11 mouse cellular contexts compared by ENCODE assay signal in the genomic region with DNA sequence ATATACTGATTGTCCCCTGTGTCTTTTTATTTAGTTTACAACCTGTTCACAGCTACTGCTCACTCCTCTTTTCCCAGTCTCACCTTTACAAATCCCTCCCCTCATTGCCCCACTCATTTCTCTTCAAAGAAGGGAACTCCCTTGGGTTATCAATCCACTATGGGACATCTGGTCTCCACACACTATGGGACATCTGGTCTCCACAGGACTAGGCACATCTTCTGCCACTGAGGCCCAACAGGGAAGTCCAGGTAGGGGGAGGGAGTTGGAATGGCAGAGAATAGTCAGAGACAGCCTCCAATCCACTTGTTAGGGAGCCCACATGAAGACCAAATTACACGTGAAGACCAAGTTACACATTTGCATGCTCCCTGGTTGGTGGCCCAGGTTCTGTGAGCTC. TPM values are rescaled to one million over a fixed set of nuclear protein-coding genes. Genes with fewer than 3 reads are reported as not detected.
A peak's percentile ranks its signal among the peaks of the same experiment; 100 is the strongest.
DNase-seq lines count a peak whose midpoint lies in the region; ATAC-seq lines count a peak whose summit lies in the region.
"Had no signal": no experiment of that assay in that cellular context is flagged by ENCODE, and none has a peak within 500 bp of the region (broad histone marks: within the 10 kb centered on the region; RNA-seq: fewer than 3 reads in every experiment).

No protein-coding gene starts in this region.

- no peak overlapping the region for H3K9ac ChIP-seq in heart, embryonic 14.5 days (ENCODE audit: low read length)
- H3K9ac ChIP-seq in embryonic facial prominence, embryonic 13.5 days: no peak overlapping the region
- peak overlapping the region; percentile 71; the same call in 1 of the 2 replicates for H3K9ac ChIP-seq in hindbrain, embryonic 16.5 days (ENCODE audit: low read depth, low read length)
- H3K9ac ChIP-seq in midbrain, embryonic 13.5 days (replicated peaks): no peak overlapping the region

- intact Hi-C loops in heart, postnatal 25 days (cut with DNase I): no loop called here
- intact Hi-C loops in left cerebral cortex, postnatal 36 days (cut with DNase I): no loop called here

- ATAC-seq in heart, embryonic 14.5 days (ENCODE audit: insufficient number of reproducible peaks, insufficient read depth, low FRiP score, low read depth): no peak
- ATAC-seq in embryonic facial prominence, embryonic 13.5 days (ENCODE audit: insufficient number of reproducible peaks, insufficient read depth, low FRiP score, low TSS enrichment, low read depth): no peak
- ATAC-seq in hindbrain, embryonic 16.5 days: peak; percentile 49; the same call in 1 of the 2 replicates
- peak; percentile 41; the same call in 1 of the 2 replicates for ATAC-seq in midbrain, embryonic 13.5 days

- no peaks in the 10 kb centered on the region; the same call in 1 of the 2 replicates for H3K27me3 ChIP-seq in heart, embryonic 14.5 days (ENCODE audit: control insufficient read depth, insufficient read depth, low read length)
- H3K27me3 ChIP-seq in embryonic facial prominence, embryonic 13.5 days: peaks cover 27% of the 10 kb centered on the region
- no peaks in the 10 kb centered on the region; the same call in 1 of the 2 replicates for H3K27me3 ChIP-seq in hindbrain, embryonic 16.5 days (replicated peaks; ENCODE audit: control insufficient read depth, insufficient read depth, low read length)
- no peaks in the 10 kb centered on the region for H3K27me3 ChIP-seq in midbrain, embryonic 13.5 days

- no peaks in the 10 kb centered on the region for H3K4me1 ChIP-seq in heart, embryonic 14.5 days (ENCODE audit: control insufficient read depth in 2 of 2, insufficient read depth in 2 of 2, low read length in 2 of 2)
- H3K4me1 ChIP-seq in embryonic facial prominence, embryonic 13.5 days: 0 out of 2 replicates have a peak, but pooled peaks cover 8% of the 10 kb centered on the region
- no peaks in the 10 kb centered on the region for H3K4me1 ChIP-seq in hindbrain, embryonic 16.5 days (ENCODE audit: control insufficient read depth, insufficient read depth, low read depth, low read length)
- H3K4me1 ChIP-seq in midbrain, embryonic 13.5 days (replicated peaks): peaks cover 10% of the 10 kb centered on the region

- no peak for DNase-seq in heart, postnatal 25 days (ENCODE audit: low spot score)
- no peak for DNase-seq in adrenal gland, adult (ENCODE audit: inconsistent age in 2 of 2, low spot score in 1 of 2)
- no peak for DNase-seq in right cerebral cortex, postnatal 10 days (ENCODE audit: low spot score in 2 of 2)
- no peak for DNase-seq in left cerebral cortex, postnatal 36 days (ENCODE audit: low spot score in 2 of 2)

- no peak overlapping the region for H3K27ac ChIP-seq in heart, embryonic 14.5 days (replicated peaks in 1 of 2; ENCODE audit: control insufficient read depth in 1 of 2, insufficient read depth in 1 of 2, low read depth in 2 of 2, low read length in 2 of 2)
- no peak overlapping the region for H3K27ac ChIP-seq in embryonic facial prominence, embryonic 13.5 days
- H3K27ac ChIP-seq in hindbrain, embryonic 16.5 days (ENCODE audit: low read depth, low read length): no peak overlapping the region
- no peak overlapping the region for H3K27ac ChIP-seq in midbrain, embryonic 13.5 days

- H3K4me2 ChIP-seq in heart, embryonic 14.5 days (ENCODE audit: low read length): peak overlapping the region; percentile 83
- peak overlapping the region; percentile 84 for H3K4me2 ChIP-seq in embryonic facial prominence, embryonic 13.5 days
- peak overlapping the region; percentile 92 for H3K4me2 ChIP-seq in hindbrain, embryonic 16.5 days (ENCODE audit: low read length)
- peak overlapping the region; percentile 71 for H3K4me2 ChIP-seq in midbrain, embryonic 13.5 days (replicated peaks)

- H3K4me3 ChIP-seq in heart, embryonic 14.5 days (ENCODE audit: control insufficient read depth in 1 of 2, insufficient read depth in 1 of 2, low read depth in 1 of 2, low read length in 2 of 2): peak overlapping the region in 1 of 2 experiments; percentile 44; a peak in 2 of 4 replicates
- peak overlapping the region; percentile 45; the same call in 1 of the 2 replicates for H3K4me3 ChIP-seq in embryonic facial prominence, embryonic 13.5 days
- H3K4me3 ChIP-seq in hindbrain, embryonic 16.5 days (ENCODE audit: low read length): peak overlapping the region; percentile 51
- peak overlapping the region; percentile 46 for H3K4me3 ChIP-seq in midbrain, embryonic 13.5 days (replicated peaks)

- no peaks in the 10 kb centered on the region for H3K36me3 ChIP-seq in heart, embryonic 14.5 days (ENCODE audit: control insufficient read depth, insufficient read depth, low read length)
- no peaks in the 10 kb centered on the region for H3K36me3 ChIP-seq in embryonic facial prominence, embryonic 13.5 days
- no peaks in the 10 kb centered on the region for H3K36me3 ChIP-seq in hindbrain, embryonic 16.5 days (ENCODE audit: control insufficient read depth, insufficient read depth, low read length)
- no peaks in the 10 kb centered on the region for H3K36me3 ChIP-seq in midbrain, embryonic 13.5 days

- 57% methylated on average over 1 of the region's 1 CpGs for WGBS in heart, embryonic 14.5 days
- WGBS in embryonic facial prominence, embryonic 13.5 days: 59% methylated on average over 1 of the region's 1 CpGs
- 91% methylated on average over 1 of the region's 1 CpGs for WGBS in hindbrain, embryonic 16.5 days
- WGBS in midbrain, embryonic 13.5 days: 50% methylated on average over 1 of the region's 1 CpGs

- H3K9me3 ChIP-seq in heart, embryonic 14.5 days (ENCODE audit: control insufficient read depth, low read length): no peaks in the 10 kb centered on the region
- H3K9me3 ChIP-seq in embryonic facial prominence, embryonic 13.5 days: no peaks in the 10 kb centered on the region
- no peaks in the 10 kb centered on the region for H3K9me3 ChIP-seq in hindbrain, embryonic 16.5 days (ENCODE audit: control insufficient read depth, low read length)
- H3K9me3 ChIP-seq in midbrain, embryonic 13.5 days: no peaks in the 10 kb centered on the region

RNA-seq across cellular contexts. Expression of a gene that starts 45.8 kb away (rescaled TPM):
- 76.4 and 98.6 TPM in 2 replicates for polyA plus RNA-seq in heart, embryonic 14.5 days (2014; fragmentation: Nextera tagmentation; extraction: Ambion mirVana)
- total RNA-seq in heart, postnatal 25 days (2021): 100 to 1,000 TPM; 239 to 249 TPM
- 48.3 and 49.3 TPM in 2 replicates for polyA plus RNA-seq in embryonic facial prominence, embryonic 13.5 days (2015; fragmentation: Nextera tagmentation; extraction: Ambion mirVana)
- 19.8 and 23.5 TPM in 2 replicates for polyA plus RNA-seq in hindbrain, embryonic 16.5 days (2015; fragmentation: Nextera tagmentation; extraction: Ambion mirVana)
- polyA plus RNA-seq in midbrain, embryonic 13.5 days (2015; fragmentation: Nextera tagmentation; extraction: Ambion mirVana): 23.3 and 25.0 TPM in 2 replicates
- total RNA-seq in left cerebral cortex, postnatal 36 days (2021): 10 to 100 TPM; 40.9 to 44.5 TPM

RNA-seq across cellular contexts. Expression of a gene that starts 52.1 kb away (rescaled TPM):
- not detected in 2 replicates for polyA plus RNA-seq in heart, embryonic 14.5 days (2014; fragmentation: Nextera tagmentation; extraction: Ambion mirVana)
- total RNA-seq in heart, postnatal 25 days (2021): not detected
- polyA plus RNA-seq in embryonic facial prominence, embryonic 13.5 days (2015; fragmentation: Nextera tagmentation; extraction: Ambion mirVana): not detected in 2 replicates
- polyA plus RNA-seq in hindbrain, embryonic 16.5 days (2015; fragmentation: Nextera tagmentation; extraction: Ambion mirVana): not detected in 2 replicates
- not detected in 2 replicates for polyA plus RNA-seq in midbrain, embryonic 13.5 days (2015; fragmentation: Nextera tagmentation; extraction: Ambion mirVana)
- total RNA-seq in left cerebral cortex, postnatal 36 days (2021): not detected
- total RNA-seq: gastrocnemius, postnatal 10 days; left cerebral cortex, postnatal 14 days; neutrophil, adult 5-6 weeks had no signal

RNA-seq across cellular contexts. Expression of a gene that starts 52.1 kb away (rescaled TPM):
- not detected in 2 replicates for polyA plus RNA-seq in heart, embryonic 14.5 days (2014; fragmentation: Nextera tagmentation; extraction: Ambion mirVana)
- total RNA-seq in heart, postnatal 25 days (2021): not detected
- polyA plus RNA-seq in embryonic facial prominence, embryonic 13.5 days (2015; fragmentation: Nextera tagmentation; extraction: Ambion mirVana): not detected in 2 replicates
- polyA plus RNA-seq in hindbrain, embryonic 16.5 days (2015; fragmentation: Nextera tagmentation; extraction: Ambion mirVana): not detected in 2 replicates
- not detected in 2 replicates for polyA plus RNA-seq in midbrain, embryonic 13.5 days (2015; fragmentation: Nextera tagmentation; extraction: Ambion mirVana)
- total RNA-seq in left cerebral cortex, postnatal 36 days (2021): not detected
- total RNA-seq: gastrocnemius, postnatal 10 days; left cerebral cortex, postnatal 14 days; neutrophil, adult 5-6 weeks had no signal

Comparison
In these comparisons a context has a peak if more than half of its experiments do, and no peak if none do; other contexts are left out.
1. ATAC-seq: peak in hindbrain, embryonic 16.5 days (single experiment) and midbrain, embryonic 13.5 days (single experiment); none in heart, embryonic 14.5 days (single experiment) and embryonic facial prominence, embryonic 13.5 days (single experiment).
2. Peak in every context shown above with its lines, with median percentiles within 50 percentile points of each other: H3K4me2 ChIP-seq.